Mouse (Mus musculus) left cerebral cortex, postnatal 4 days (tissue): ENCODE results near the gene Wnt5a. TPM values are rescaled to one million over a fixed set of nuclear protein-coding genes. Genes with fewer than 3 reads are reported as not detected.
A peak's percentile ranks its signal among the peaks of the same experiment; 100 is the strongest.

Experiments
- DNase-seq: peaks from one replicate; pipeline ENCODE4 v3.0.0-alpha.2; 2022
- intact Hi-C: fragments of 180-260 bp; cut with DNase I; formaldehyde crosslinking; loops from one replicate; pipeline ENCODE4 v1.15.1; 2025
- total RNA-seq, 2 experiments: library from RNA; stranded (reverse); gene quantifications; 2 replicates each; pipeline ENCODE4 v1.2.3; 2021

The Wnt5a gene
- total RNA-seq, 2 experiments from 2014 or later = 8.7 to 13.1 TPM

DNA sequence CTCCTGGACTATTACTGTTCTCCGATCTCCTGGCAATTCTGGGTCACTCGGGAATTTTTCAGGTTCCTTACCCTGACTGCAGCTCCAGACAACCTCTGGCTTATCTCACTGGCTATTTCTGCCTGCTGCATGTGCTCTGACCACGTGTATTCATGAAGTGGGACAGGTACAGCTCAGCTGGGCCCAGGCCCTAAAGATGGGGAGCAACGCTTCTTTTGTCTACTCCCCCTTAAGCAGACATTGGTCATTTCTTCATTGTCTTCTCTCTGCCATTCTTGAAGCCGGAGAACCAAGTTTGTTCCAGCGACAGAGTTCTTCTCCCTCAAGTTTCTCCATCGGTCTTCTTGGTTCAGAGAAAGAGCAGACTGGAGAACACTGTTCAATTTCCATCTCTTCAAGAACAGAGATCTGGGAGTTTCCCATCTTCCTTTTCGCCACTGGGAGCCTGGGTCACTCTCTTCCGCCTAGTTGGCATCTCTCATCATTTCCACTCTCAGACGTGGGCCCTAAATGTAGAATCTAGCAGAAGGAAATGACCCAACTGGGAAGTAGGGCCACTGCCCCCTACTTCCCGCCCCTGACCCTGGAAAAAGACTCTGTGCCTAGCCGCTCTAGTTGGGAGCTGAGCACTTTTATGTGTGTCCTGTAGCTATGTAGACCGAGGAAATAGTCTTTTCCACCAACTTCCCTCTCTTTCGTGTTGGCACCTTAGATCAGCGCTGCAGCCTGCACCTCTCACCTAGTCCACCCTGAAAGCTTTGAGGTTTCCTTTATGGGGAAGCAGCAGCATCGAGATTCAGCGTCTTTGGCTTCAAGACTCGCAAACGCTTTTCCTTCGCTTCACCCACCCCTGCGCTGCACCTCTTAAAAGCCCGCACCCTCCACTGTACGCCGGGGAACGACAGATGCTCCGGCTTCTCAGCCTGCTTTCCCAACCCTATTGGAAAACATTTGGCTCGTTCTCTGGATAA, 4.0 kb downstream of the Wnt5a start:
- intact Hi-C loops = loop anchor here (5.0 to 10.0 kb wide), 6 partner anchors 224 to 934 kb away; no protein-coding TSS in a partner anchor
- no peak for DNase-seq

DNA sequence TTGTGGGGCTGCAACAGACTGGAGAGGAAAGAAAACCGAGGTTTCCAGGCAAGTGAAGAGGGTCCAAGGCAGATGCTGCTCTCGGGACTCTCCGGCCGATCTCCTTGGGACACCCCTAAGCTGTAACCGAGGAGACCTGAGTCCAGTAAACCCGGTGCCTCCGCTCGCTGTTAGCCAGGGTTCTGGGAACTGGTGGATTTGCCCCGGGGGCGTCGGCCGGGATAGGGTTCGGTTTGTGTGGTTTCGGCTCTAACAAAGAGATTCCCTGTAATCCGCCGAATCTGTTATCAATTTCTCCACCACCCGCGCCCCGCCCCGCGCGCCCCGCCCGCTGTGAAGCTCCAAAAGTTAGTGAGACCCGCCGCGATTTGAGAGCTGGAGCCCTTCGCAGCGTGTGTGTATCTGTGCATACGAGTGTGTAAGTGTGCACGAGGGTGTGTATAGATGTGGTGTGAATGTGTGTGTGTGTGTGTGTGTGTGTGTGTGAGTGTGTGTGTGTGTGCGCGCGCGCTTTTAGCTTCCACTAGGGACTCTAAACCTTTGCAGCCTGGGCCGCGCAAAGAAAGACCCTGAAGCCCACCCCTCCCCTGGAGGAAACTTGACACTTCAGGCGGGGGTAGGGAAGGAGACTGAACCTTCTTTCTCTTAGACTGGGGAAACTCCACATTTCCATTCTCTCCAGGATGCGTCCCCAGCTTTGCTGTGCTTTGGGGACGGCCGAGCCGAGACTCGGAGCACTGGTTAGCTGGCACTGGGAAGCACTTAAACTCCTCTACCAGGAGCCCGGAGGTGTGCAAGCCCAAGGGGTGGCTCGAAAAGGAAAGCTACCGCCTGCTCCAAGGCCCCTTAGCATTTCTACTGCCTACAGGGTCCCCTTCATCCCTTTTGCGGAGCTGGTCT, 5.1 kb downstream of the Wnt5a start:
- DNase-seq = peak; percentile 41

DNA sequence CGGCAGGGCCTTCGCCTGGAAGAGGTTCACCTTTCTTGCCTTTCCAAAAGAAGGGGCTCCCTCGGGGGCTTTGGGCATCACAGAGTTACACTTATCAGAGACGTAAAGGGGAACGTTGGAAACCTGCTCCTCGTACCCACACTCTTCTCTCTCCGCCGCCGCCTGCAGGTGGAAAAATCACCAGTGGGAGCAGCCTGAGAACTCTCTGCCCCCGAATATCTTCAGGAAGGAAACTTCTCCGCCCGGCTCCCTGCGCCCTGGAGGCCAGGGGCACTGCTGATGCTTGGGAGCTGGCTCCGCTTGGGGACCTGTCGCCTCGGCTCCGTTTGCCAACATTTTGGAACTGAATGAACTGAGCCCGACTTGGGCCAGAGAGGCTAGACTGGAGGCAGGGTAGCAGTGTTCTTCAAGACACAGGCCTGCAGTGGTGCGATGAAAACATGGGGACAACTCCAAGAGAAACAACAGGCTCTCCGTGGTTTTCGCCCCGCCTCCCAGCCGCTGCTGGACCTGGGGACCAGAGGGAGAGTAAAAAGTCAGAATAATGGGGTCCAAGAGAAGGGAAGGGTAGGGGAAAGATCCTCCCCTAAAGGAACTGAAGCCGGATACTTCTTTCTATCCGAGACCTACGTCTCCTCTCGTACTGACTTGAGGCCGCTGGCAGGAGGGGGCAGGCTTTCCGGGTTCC, 5.9 kb downstream of the Wnt5a start:
- intact Hi-C loops = loop anchor here (10.0 kb wide), 1 partner anchor 564 kb away; no protein-coding TSS in a partner anchor
- peak; percentile 32 for DNase-seq

More for the DNA sequence above, 5.1 kb downstream of the Wnt5a start:
- intact Hi-C loops = loop anchor here (5.0 to 10.0 kb wide), 7 partner anchors 225 to 933 kb away; no protein-coding TSS in a partner anchor

GRCm38 (mm10) chr14:28511029-28511651, 6.6 kb downstream of the Wnt5a start:
- intact Hi-C loops = loop anchor here (10.0 kb wide), 1 partner anchor 564 kb away; no protein-coding TSS in a partner anchor
- DNase-seq = peak; percentile 39

- DNase-seq = no peak
- intact Hi-C loops = loop anchor here (10.0 kb wide), 1 partner anchor 562 kb away; no protein-coding TSS in a partner anchor
Measured at GRCm38 (mm10) chr14:28512805-28513590, 8.4 kb downstream of the Wnt5a start.

DNA sequence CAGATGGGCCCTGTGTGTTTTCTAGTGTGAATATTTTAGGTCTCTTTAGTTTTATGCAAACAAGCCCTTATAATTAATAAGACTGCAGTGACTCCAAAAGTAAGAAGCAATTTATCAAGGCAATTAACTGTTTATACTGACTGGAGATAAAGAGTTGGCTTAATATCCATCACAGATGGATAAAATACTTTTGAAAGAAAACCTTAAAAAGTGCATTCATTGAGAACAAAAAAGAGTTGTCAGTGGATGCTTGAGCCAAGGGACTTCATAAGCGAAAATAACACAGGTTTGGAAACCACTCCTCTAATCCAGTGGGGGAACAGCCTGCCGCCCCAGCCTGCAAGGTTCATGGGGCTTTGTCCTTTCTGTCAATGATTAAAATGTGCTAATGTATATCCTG, 9.6 kb downstream of the Wnt5a start:
- intact Hi-C loops = loop anchor here (10.0 kb wide), 1 partner anchor 561 kb away; no protein-coding TSS in a partner anchor

GRCm38 (mm10) chr14:28515331-28515730, 10.8 kb downstream of the Wnt5a start:
- intact Hi-C loops = loop anchor here (10.0 kb wide), 1 partner anchor 559 kb away; no protein-coding TSS in a partner anchor
- DNase-seq = no peak

More for the DNA sequence above, 9.6 kb downstream of the Wnt5a start:
- no peak for DNase-seq

- DNase-seq = no peak
- intact Hi-C loops = loop anchor here (10.0 kb wide), 1 partner anchor 557 kb away; no protein-coding TSS in a partner anchor
Measured at GRCm38 (mm10) chr14:28517631-28518560, 13.3 kb downstream of the Wnt5a start.

- intact Hi-C loops = no loop called here
- DNase-seq = no peak
Measured at GRCm38 (mm10) chr14:28521106-28521505, 16.6 kb downstream of the Wnt5a start.

DNA sequence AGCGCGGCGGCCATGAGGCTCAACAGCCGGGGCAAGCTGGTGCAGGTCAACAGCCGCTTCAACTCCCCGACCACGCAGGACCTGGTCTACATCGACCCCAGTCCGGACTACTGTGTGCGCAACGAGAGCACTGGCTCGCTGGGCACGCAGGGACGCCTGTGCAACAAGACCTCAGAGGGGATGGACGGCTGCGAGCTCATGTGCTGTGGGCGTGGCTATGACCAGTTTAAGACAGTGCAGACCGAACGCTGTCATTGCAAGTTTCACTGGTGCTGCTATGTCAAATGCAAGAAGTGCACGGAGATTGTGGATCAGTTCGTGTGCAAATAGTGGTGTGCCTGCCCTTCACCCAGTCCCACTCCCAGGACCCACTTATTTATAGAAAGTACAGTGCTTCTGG, 18.1 kb downstream of the Wnt5a start:
- no peak for DNase-seq
- intact Hi-C loops = no loop called here

DNA sequence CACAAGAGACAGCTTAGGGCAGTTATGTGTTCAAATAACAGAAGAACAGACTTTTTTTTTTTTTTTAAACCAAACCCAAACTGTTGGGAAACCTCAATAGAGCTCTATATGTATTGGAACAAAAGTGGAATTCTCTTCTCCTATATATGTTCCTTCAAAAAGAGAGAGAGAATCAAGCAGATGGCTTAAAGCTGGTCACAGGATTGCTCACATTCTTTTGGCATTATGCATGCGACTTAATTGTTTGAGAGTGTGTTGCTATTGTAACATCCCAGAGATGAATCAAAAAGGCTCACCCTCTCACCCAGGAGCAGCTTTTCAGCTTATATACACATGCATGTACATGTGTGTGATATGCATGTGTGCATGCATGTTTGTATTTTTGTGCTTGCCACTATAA, 21.0 kb downstream of the Wnt5a start:
- intact Hi-C loops = no loop called here
- no peak for DNase-seq

GRCm38 (mm10) chr14:28528151-28528685, 23.7 kb downstream of the Wnt5a start:
- intact Hi-C loops = no loop called here
- no peak for DNase-seq

- intact Hi-C loops = no loop called here
Measured at GRCm38 (mm10) chr14:28531531-28531930, 27.0 kb downstream of the Wnt5a start.

DNA sequence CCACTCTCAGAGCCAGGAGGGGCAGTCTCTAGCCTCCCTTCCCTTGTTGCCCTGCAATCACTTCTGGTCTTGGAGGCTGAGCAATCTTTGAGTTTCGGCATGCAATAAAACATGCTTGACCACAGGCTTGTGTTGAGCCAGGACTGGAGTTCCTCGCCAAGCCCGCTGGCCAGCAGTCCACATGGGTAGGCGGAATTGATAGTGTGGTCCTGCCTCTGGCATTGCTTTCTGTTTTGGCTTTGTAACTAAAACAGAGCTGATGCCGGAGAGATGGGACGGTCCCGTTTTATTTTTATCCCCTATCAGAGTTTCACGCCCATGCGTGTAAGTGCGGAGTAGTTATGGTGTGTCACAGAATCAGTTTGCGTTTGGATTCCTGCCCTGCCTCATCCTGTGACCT, 28.4 kb downstream of the Wnt5a start:
- DNase-seq = no peak
- intact Hi-C loops = no loop called here

More at GRCm38 (mm10) chr14:28531531-28531930, 27.0 kb downstream of the Wnt5a start:
- DNase-seq = no peak

- no peak for DNase-seq
Measured at GRCm38 (mm10) chr14:28533876-28534275, 29.3 kb downstream of the Wnt5a start.

DNA sequence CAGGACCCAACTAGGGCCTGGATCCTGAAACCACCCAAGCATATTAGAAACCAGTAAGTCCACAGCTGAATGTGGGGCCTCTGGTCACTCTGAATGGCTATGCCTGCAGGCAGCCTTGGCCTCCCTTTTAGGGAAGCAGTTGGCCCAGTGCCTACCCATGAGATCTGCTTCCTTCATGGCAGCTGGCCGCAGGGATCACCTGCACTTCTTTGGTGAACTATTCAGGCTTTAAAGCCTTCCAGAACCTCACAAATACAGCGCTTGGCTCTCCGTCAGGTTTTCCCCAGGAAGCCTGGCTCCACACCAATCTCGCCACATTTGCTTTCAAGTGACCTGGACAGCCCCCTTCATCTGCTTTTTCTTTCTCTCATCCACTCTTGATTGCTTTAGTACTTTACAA, 31.3 kb downstream of the Wnt5a start:
- intact Hi-C loops = no loop called here

More at GRCm38 (mm10) chr14:28533876-28534275, 29.3 kb downstream of the Wnt5a start:
- intact Hi-C loops = no loop called here

GRCm38 (mm10) chr14:28539577-28539976, 35.0 kb downstream of the Wnt5a start:
- intact Hi-C loops = no loop called here
- DNase-seq = no peak

More for the DNA sequence above, 31.3 kb downstream of the Wnt5a start:
- peak; percentile 91 for DNase-seq
